Mouse (Mus musculus) myocyte (in vitro differentiated cells): ENCODE measurements around the gene Chrm4. TPM values are rescaled to one million over a fixed set of nuclear protein-coding genes. Genes with fewer than 3 reads are reported as not detected.

Experiments used
- H3K27me3 ChIP-seq: one replicate; pipeline ENCODE4 v1.6.1; 2011; ENCODE audit not compliant: control insufficient read depth, insufficient read depth, insufficient read length
- H3K36me3 ChIP-seq: one replicate; pipeline ENCODE4 v1.6.1; 2011; ENCODE audit not compliant: control insufficient read depth, insufficient read depth
- H3K4me2 ChIP-seq: one replicate; pipeline ENCODE4 v1.6.1; 2011; ENCODE audit warnings: low read depth, control low read depth
- H3K4me3 ChIP-seq: one replicate; pipeline ENCODE4 v1.5.1; 2011; ENCODE audit warnings: mild to moderate bottlenecking, control low read depth, moderate library complexity
- H3K79me2 ChIP-seq: one replicate; pipeline ENCODE4 v1.6.1; 2011; ENCODE audit not compliant: control insufficient read depth, insufficient read depth
- H3ac ChIP-seq: one replicate; pipeline ENCODE4 v1.6.1; 2011; ENCODE audit not compliant: control insufficient read depth, insufficient read length
- CEBPB ChIP-seq: IDR thresholded peaks from 2 replicates; pipeline ENCODE4 v1.6.1; 2011; ENCODE audit warnings: mild to moderate bottlenecking, moderate library complexity; ENCODE audit not compliant: poor library complexity, insufficient read depth, severe bottlenecking
- E2F4 ChIP-seq: IDR thresholded peaks from one replicate; pipeline ENCODE4 v1.6.1; 2011; ENCODE audit warnings: mild to moderate bottlenecking, control low read depth, moderate library complexity; ENCODE audit not compliant: insufficient read depth
- MAX ChIP-seq: IDR thresholded peaks from one replicate; pipeline ENCODE4 v1.6.1; 2011; ENCODE audit warnings: low read depth, mild to moderate bottlenecking, control low read depth
- MYOD1 ChIP-seq, 3 experiments: IDR thresholded peaks; one replicate each; pipeline ENCODE4 v1.6.1; 2011; ENCODE audit warnings: control low read depth in 2 of 3, low read depth in 2 of 3, mild to moderate bottlenecking in 2 of 3, moderate library complexity in 1 of 3; ENCODE audit not compliant: insufficient read length in 2 of 3, control insufficient read depth in 1 of 3
- MYOG ChIP-seq, 3 experiments: IDR thresholded peaks; one replicate each; pipeline ENCODE4 v1.6.1; 2011; ENCODE audit warnings: control low read depth in 2 of 3, low read depth in 2 of 3, mild to moderate bottlenecking in 2 of 3; ENCODE audit not compliant: insufficient read length in 2 of 3, control insufficient read depth in 1 of 3, insufficient read depth in 1 of 3
- POLR2A ChIP-seq: IDR thresholded peaks from one replicate; pipeline ENCODE4 v1.6.1; 2011; ENCODE audit warnings: low read depth, mild to moderate bottlenecking, control low read depth, moderate library complexity; ENCODE audit not compliant: insufficient read length
- POLR2AphosphoS2 ChIP-seq: IDR thresholded peaks from one replicate; pipeline ENCODE4 v1.6.1; 2011; ENCODE audit warnings: low read depth, control low read depth; ENCODE audit not compliant: insufficient read length
- REST ChIP-seq: IDR thresholded peaks from one replicate; pipeline ENCODE4 v1.6.1; 2011; ENCODE audit warnings: mild to moderate bottlenecking, control low read depth, moderate library complexity; ENCODE audit not compliant: insufficient read depth, insufficient read length
- SRF ChIP-seq: IDR thresholded peaks from one replicate; pipeline ENCODE4 v1.6.1; 2011; ENCODE audit warnings: low read depth; ENCODE audit not compliant: control insufficient read depth, insufficient read length
- TCF12 ChIP-seq: IDR thresholded peaks from one replicate; pipeline ENCODE4 v1.6.1; 2011; ENCODE audit warnings: mild to moderate bottlenecking, control low read depth; ENCODE audit not compliant: poor library complexity, insufficient read depth, severe bottlenecking
- TCF3 ChIP-seq: IDR thresholded peaks from one replicate; pipeline ENCODE4 v1.6.1; 2011; ENCODE audit warnings: low read depth, control low read depth; ENCODE audit not compliant: insufficient read length
- USF1 ChIP-seq: IDR thresholded peaks from one replicate; pipeline ENCODE4 v1.6.1; 2011; ENCODE audit warnings: low read depth, mild to moderate bottlenecking, control low read depth, moderate library complexity
- polyA plus RNA-seq: library from polyadenylated mRNA; unstranded; fragments of >200 nt; fragmentation: generic; extraction: Trizol; gene quantifications from one replicate; pipeline ENCODE4 v1.2.1, GENCODE M21; 2012; ENCODE audit warnings: missing spikeins

Gene Chrm4
- polyA plus RNA-seq, 1 experiment: 0.64 TPM

- no peak overlapping the region for H3K4me3 ChIP-seq
These were observed 24.7 kb upstream of the Chrm4 start for GRCm38 (mm10) chr2:91902336-91902735.

GRCm38 (mm10) chr2:91903171-91903925 lies 23.7 kb upstream of the Chrm4 start:
- H3K79me2 ChIP-seq: no peaks in the 10 kb centered on the region
- no peak for TF ChIP-seq TCF3
- TF ChIP-seq TCF12: no peak
- no peak for TF ChIP-seq MYOD1 (IDR thresholded peaks at IDR 0.05; ENCODE audit: control insufficient read depth in 1 of 3, insufficient read length in 2 of 3, low read depth in 2 of 3)
- TF ChIP-seq MYOG (IDR thresholded peaks at IDR 0.05; ENCODE audit: control insufficient read depth in 1 of 3, insufficient read depth in 1 of 3, insufficient read length in 2 of 3, low read depth in 2 of 3): no peak
- TF ChIP-seq SRF: no peak
- TF ChIP-seq CEBPB: no peak
- TF ChIP-seq USF1: no peak
- no peak for TF ChIP-seq MAX
- no peak for TF ChIP-seq POLR2A
- TF ChIP-seq E2F4: no peak
- no peak for TF ChIP-seq REST
- no peak overlapping the region for H3K4me3 ChIP-seq
- H3K4me2 ChIP-seq: no peak overlapping the region
- H3K36me3 ChIP-seq: peaks cover 2% of the 10 kb centered on the region
- no peaks in the 10 kb centered on the region for H3K27me3 ChIP-seq
- no peak overlapping the region for H3ac ChIP-seq

More at GRCm38 (mm10) chr2:91902336-91902735, 24.7 kb upstream of the Chrm4 start:
- no peaks in the 10 kb centered on the region for H3K79me2 ChIP-seq
- H3K27me3 ChIP-seq: no peaks in the 10 kb centered on the region
- H3K36me3 ChIP-seq: peaks cover 6% of the 10 kb centered on the region
- no peak overlapping the region for H3ac ChIP-seq
- H3K4me2 ChIP-seq: no peak overlapping the region
- no peak for TF ChIP-seq MYOG (IDR thresholded peaks at IDR 0.05; ENCODE audit: control insufficient read depth in 1 of 3, insufficient read depth in 1 of 3, insufficient read length in 2 of 3, low read depth in 2 of 3)
- TF ChIP-seq MYOD1 (IDR thresholded peaks at IDR 0.05; ENCODE audit: control insufficient read depth in 1 of 3, insufficient read length in 2 of 3, low read depth in 2 of 3): no peak
- no peak for TF ChIP-seq POLR2AphosphoS2
- TF ChIP-seq USF1: no peak
- TF ChIP-seq SRF: no peak
- no peak for TF ChIP-seq MAX
- no peak for TF ChIP-seq TCF12
- TF ChIP-seq CEBPB: no peak
- no peak for TF ChIP-seq E2F4
- TF ChIP-seq REST: no peak
- TF ChIP-seq POLR2A: no peak
- TF ChIP-seq TCF3: no peak

GRCm38 (mm10) chr2:91904618-91905307 lies 22.3 kb upstream of the Chrm4 start:
- Histone ChIP-seq H3K79me2 (no peaks in the 10 kb centered on the region), H3K4me3 (no peak overlapping the region), H3K4me2 (peak overlapping the region; percentile 36), H3ac (no peak overlapping the region), H3K36me3 (peaks cover 11% of the 10 kb centered on the region), H3K27me3 (no peaks in the 10 kb centered on the region)
- TF ChIP-seq MYOG (IDR thresholded peaks at IDR 0.05; ENCODE audit: control insufficient read depth in 1 of 3, insufficient read depth in 1 of 3, insufficient read length in 2 of 3, low read depth in 2 of 3) (peak; percentile 84 to 100 (median 99)), TCF3 (peak; percentile 92), POLR2A (no peak), SRF (no peak), POLR2AphosphoS2 (no peak), TCF12 (peak; percentile 91), MYOD1 (IDR thresholded peaks at IDR 0.05; ENCODE audit: control insufficient read depth in 1 of 3, insufficient read length in 2 of 3, low read depth in 2 of 3) (peak; percentile 75 to 100 (median 98))

GRCm38 (mm10) chr2:91906141-91906540 lies 20.9 kb upstream of the Chrm4 start:
- Histone ChIP-seq H3K4me3 (no peak overlapping the region), H3K27me3 (no peaks in the 10 kb centered on the region), H3ac (no peak overlapping the region), H3K79me2 (no peaks in the 10 kb centered on the region), H3K4me2 (no peak overlapping the region), H3K36me3 (peaks cover 12% of the 10 kb centered on the region)
- TF ChIP-seq SRF: no peak

GRCm38 (mm10) chr2:91912616-91913015 lies 14.4 kb upstream of the Chrm4 start:
- Histone ChIP-seq H3K27me3 (no peaks in the 10 kb centered on the region), H3K79me2 (no peaks in the 10 kb centered on the region), H3K36me3 (peaks cover 48% of the 10 kb centered on the region), H3K4me2 (no peak overlapping the region), H3ac (no peak overlapping the region), H3K4me3 (no peak overlapping the region)
- TF ChIP-seq TCF12: no peak
- TF ChIP-seq REST: no peak
- no peak for TF ChIP-seq TCF3
- TF ChIP-seq USF1: no peak
- no peak for TF ChIP-seq MYOD1 (IDR thresholded peaks at IDR 0.05; ENCODE audit: control insufficient read depth in 1 of 3, insufficient read length in 2 of 3, low read depth in 2 of 3)
- TF ChIP-seq POLR2AphosphoS2: no peak
- TF ChIP-seq POLR2A: no peak
- no peak for TF ChIP-seq E2F4
- no peak for TF ChIP-seq MAX
